Mouse (Mus musculus): ENCODE measurements around the gene Nectin1.

The Nectin1 gene

GRCm38 (mm10) chr9:43765419-43766179 is 21.8 kb downstream of the Nectin1 start:
- DNase-seq (ENCODE audit: low spot score): no peak

GRCm38 (mm10) chr9:43768779-43769178 is 25.0 kb downstream of the Nectin1 start:
- no peak for DNase-seq (ENCODE audit: low spot score)

- no peak for DNase-seq (ENCODE audit: low spot score)
These were observed 25.4 kb downstream of the Nectin1 start for GRCm38 (mm10) chr9:43769228-43769627.

GRCm38 (mm10) chr9:43769940-43770339 is 26.2 kb downstream of the Nectin1 start:
- no peak for DNase-seq (ENCODE audit: low spot score)

- DNase-seq (ENCODE audit: low spot score): no peak
These were observed 27.3 kb downstream of the Nectin1 start for GRCm38 (mm10) chr9:43771041-43771440.

GRCm38 (mm10) chr9:43772460-43772859 is 28.7 kb downstream of the Nectin1 start:
- DNase-seq (ENCODE audit: low spot score): no peak

- DNase-seq (ENCODE audit: low spot score): no peak
These were observed 29.7 kb downstream of the Nectin1 start for GRCm38 (mm10) chr9:43773521-43773920.

- no peak for DNase-seq (ENCODE audit: low spot score)
These were observed 30.6 kb downstream of the Nectin1 start for GRCm38 (mm10) chr9:43774427-43774826.

- no peak for DNase-seq (ENCODE audit: low spot score)
These were observed 32.4 kb downstream of the Nectin1 start for GRCm38 (mm10) chr9:43776231-43776630.

- DNase-seq (ENCODE audit: low spot score): no peak
These were observed 33.9 kb downstream of the Nectin1 start for GRCm38 (mm10) chr9:43777362-43778360.

- DNase-seq (ENCODE audit: low spot score): no peak
These were observed 37.1 kb downstream of the Nectin1 start for GRCm38 (mm10) chr9:43780883-43781282.

GRCm38 (mm10) chr9:43782401-43782800 is 38.6 kb downstream of the Nectin1 start:
- DNase-seq (ENCODE audit: low spot score): no peak

- no peak for DNase-seq (ENCODE audit: low spot score)
These were observed 40.2 kb downstream of the Nectin1 start for GRCm38 (mm10) chr9:43783959-43784358.

- DNase-seq (ENCODE audit: low spot score): no peak
These were observed 41.1 kb downstream of the Nectin1 start for GRCm38 (mm10) chr9:43784841-43785240.

GRCm38 (mm10) chr9:43787591-43787990 is 43.8 kb downstream of the Nectin1 start:
- DNase-seq (ENCODE audit: low spot score): no peak

GRCm38 (mm10) chr9:43792681-43793080 is 48.9 kb downstream of the Nectin1 start:
- DNase-seq (ENCODE audit: low spot score): no peak

- DNase-seq (ENCODE audit: low spot score): no peak
These were observed 49.6 kb downstream of the Nectin1 start for GRCm38 (mm10) chr9:43793411-43793810.

GRCm38 (mm10) chr9:43796031-43796430 is 52.2 kb downstream of the Nectin1 start:
- DNase-seq (ENCODE audit: low spot score): peak; percentile 30

GRCm38 (mm10) chr9:43796841-43797740 is 53.3 kb downstream of the Nectin1 start:
- DNase-seq (ENCODE audit: low spot score): no peak

GRCm38 (mm10) chr9:43797746-43798145 is 54.0 kb downstream of the Nectin1 start:
- DNase-seq (ENCODE audit: low spot score): no peak

- DNase-seq (ENCODE audit: low spot score): no peak
These were observed 56.7 kb downstream of the Nectin1 start for GRCm38 (mm10) chr9:43800525-43800924.

- peak; percentile 75 for DNase-seq (ENCODE audit: low spot score)
These were observed 58.1 kb downstream of the Nectin1 start for GRCm38 (mm10) chr9:43801911-43802310.
